Mouse (Mus musculus) lung, adult 18-20 months (tissue): ENCODE data around the gene Gm3415.
"Not testable (repeated sequence)": the region's sequence is repeated elsewhere in the genome, so short reads cannot be mapped to it uniquely, and the experiment has no call there.

Source experiments
- DNase-seq, 2 experiments: peaks; one replicate each; pipeline ENCODE4 v3.0.0; 2022; ENCODE audit warnings: mixed read lengths in 2 of 2

Gm3415 gene

GRCm38 (mm10) chr5:146555836-146556235 is at the start of gene Gm3415:
Gene Gm3415 (plus strand): TSS chr5:146556136.
- DNase-seq, result not testable (repeated sequence)

GRCm38 (mm10) chr5:146513823-146514222 is 42.1 kb upstream of the Gm3415 start, which contains the start of gene Gm3402:
Gene Gm3402 (plus strand): TSS chr5:146514123.
- not testable (repeated sequence) for DNase-seq

GRCm38 (mm10) chr5:146525501-146525900 is 30.4 kb upstream of the Gm3415 start, which contains the start of gene Gm3404:
Gene Gm3404 (plus strand): TSS chr5:146525801.
- DNase-seq, result not testable (repeated sequence)

- DNase-seq, result not testable (repeated sequence)
These were observed 18.6 kb upstream of the Gm3415 start, which contains the start of gene Gm3409 for GRCm38 (mm10) chr5:146537347-146537746. Gene Gm3409 (plus strand): TSS chr5:146537647.

GRCm38 (mm10) chr5:146564259-146564658 is 8.3 kb downstream of the Gm3415 start:
- no peak for DNase-seq

- DNase-seq, result no peak
These were observed 11.1 kb downstream of the Gm3415 start for GRCm38 (mm10) chr5:146567054-146567453.

GRCm38 (mm10) chr5:146570179-146570578 is 14.2 kb downstream of the Gm3415 start:
- not testable (repeated sequence) for DNase-seq

- DNase-seq, result not testable (repeated sequence)
These were observed 16.1 kb downstream of the Gm3415 start for GRCm38 (mm10) chr5:146571830-146572734.

GRCm38 (mm10) chr5:146572735-146573042 is 16.8 kb downstream of the Gm3415 start:
- DNase-seq, result not testable (repeated sequence)

GRCm38 (mm10) chr5:146576668-146577067 is 20.7 kb downstream of the Gm3415 start:
- no peak for DNase-seq

GRCm38 (mm10) chr5:146584156-146584477 is 28.2 kb downstream of the Gm3415 start:
- DNase-seq, result no peak

- DNase-seq, result no peak
These were observed 28.8 kb downstream of the Gm3415 start, which contains the start of gene Gpr12 for GRCm38 (mm10) chr5:146584478-146585306. Gene Gpr12 (minus strand): TSS chr5:146585239.

GRCm38 (mm10) chr5:146585307-146585651 is 29.3 kb downstream of the Gm3415 start:
- no peak for DNase-seq

- no peak for DNase-seq
These were observed 30.6 kb downstream of the Gm3415 start for GRCm38 (mm10) chr5:146586357-146587070.

- DNase-seq, result no peak
These were observed 35.1 kb downstream of the Gm3415 start for GRCm38 (mm10) chr5:146590987-146591386.

- no peak for DNase-seq
These were observed 35.7 kb downstream of the Gm3415 start for GRCm38 (mm10) chr5:146591636-146592035.

GRCm38 (mm10) chr5:146592580-146592979 is 36.6 kb downstream of the Gm3415 start:
- DNase-seq, result no peak

- no peak for DNase-seq
These were observed 40.9 kb downstream of the Gm3415 start for GRCm38 (mm10) chr5:146596612-146597502.

- no peak for DNase-seq
These were observed 41.6 kb downstream of the Gm3415 start for GRCm38 (mm10) chr5:146597503-146597874.

GRCm38 (mm10) chr5:146598215-146599119 is 42.5 kb downstream of the Gm3415 start:
- no peak for DNase-seq

GRCm38 (mm10) chr5:146599216-146599615 is 43.3 kb downstream of the Gm3415 start:
- not testable (repeated sequence) for DNase-seq
